Mouse (Mus musculus) left cerebral cortex, postnatal 4 days (tissue): Measurements from ENCODE around the gene Hapln4. TPM values are rescaled to one million over a fixed set of nuclear protein-coding genes. Genes with fewer than 3 reads are reported as not detected.

ENCODE experiments used
- DNase-seq: peaks from one replicate; pipeline ENCODE4 v3.0.0-alpha.2; 2022
- intact Hi-C: fragments of 180-260 bp; cut with DNase I; formaldehyde crosslinking; loops from one replicate; pipeline ENCODE4 v1.15.1; 2025
- microRNA-seq: library from miRNA; unstranded; fragments of <30 nt; microRNA quantifications from one replicate; pipeline ENCODE4 v1.2.0, GENCODE M21; 2022
- total RNA-seq, 2 experiments: library from RNA; stranded (reverse); gene quantifications; 2 replicates each; pipeline ENCODE4 v1.2.3; 2021

Hapln4 gene
- total RNA-seq, 2 experiments from 2014 or later: 1.4 to 1.5 TPM

- DNase-seq: no peak
These were observed 51.7 kb downstream of the Hapln4 start for GRCm38 (mm10) chr8:70134931-70135330.

GRCm38 (mm10) chr8:70136591-70136990 lies 53.3 kb downstream of the Hapln4 start:
- intact Hi-C loops: no loop called here
- no peak for DNase-seq

More at GRCm38 (mm10) chr8:70134931-70135330, 51.7 kb downstream of the Hapln4 start:
- intact Hi-C loops: no loop called here

GRCm38 (mm10) chr8:70137890-70138289 lies 54.6 kb downstream of the Hapln4 start:
- no peak for DNase-seq
- intact Hi-C loops: no loop called here

GRCm38 (mm10) chr8:70139026-70139857 lies 56.0 kb downstream of the Hapln4 start, which contains the start of the genes Rfxank, Borcs8 and Mef2b:
TSS of gene Rfxank (minus strand) at chr8:70139154.
TSS of gene Borcs8 (plus strand) at chr8:70139499.
TSS of gene Mef2b (plus strand) at chr8:70139711.
- peak; percentile 100 for DNase-seq
- intact Hi-C loops: no loop called here

- intact Hi-C loops: no loop called here
- no peak for DNase-seq
These were observed 56.7 kb downstream of the Hapln4 start for GRCm38 (mm10) chr8:70139981-70140380.

Small RNA genes lying within 50 kb of the gene (microRNA-seq; reads per million reads assigned to microRNA genes)
- 13.9 reads per million, percentile 31 among the genes with 10 or more reads in this experiment for gene Mir7066

Other genes with a start within 250 kb of the Hapln4 start
- 1 to 10 TPM; 4.5 to 4.7 TPM for gene Cilp2, start 195.8 kb upstream of the Hapln4 start, total RNA-seq
- gene Tssk6, start 181.3 kb upstream of the Hapln4 start, total RNA-seq: not detected
- gene Ndufa13, start 180.9 kb upstream of the Hapln4 start, total RNA-seq: 10 to 100 TPM; 79.0 to 86.6 TPM
- gene Yjefn3, start 180.7 kb upstream of the Hapln4 start, total RNA-seq: 10 to 100 TPM in 1 of 2 experiments, 1 to 10 TPM in 1; 9.5 to 10.4 TPM
- 10 to 100 TPM; 41.9 to 44.8 TPM for gene Gatad2a, start 87.1 kb upstream of the Hapln4 start, total RNA-seq
- 10 to 100 TPM; 87.6 to 88.9 TPM for gene Mau2, start 40.7 kb upstream of the Hapln4 start, total RNA-seq
- 10 to 100 TPM; 48.5 to 52.6 TPM for gene Sugp1, start 40.6 kb upstream of the Hapln4 start, total RNA-seq
- 1 to 10 TPM; 1.0 to 1.6 TPM for gene Tm6sf2, start 10.5 kb upstream of the Hapln4 start, total RNA-seq
- 100 to 1,000 TPM; 511 to 532 TPM for gene Ncan, start 37.4 kb downstream of the Hapln4 start, total RNA-seq
- gene Nr2c2ap, start 47.9 kb downstream of the Hapln4 start, total RNA-seq: 10 to 100 TPM; 33.0 to 34.5 TPM
- gene Rfxank, start 55.7 kb downstream of the Hapln4 start, total RNA-seq: 10 to 100 TPM; 11.7 to 14.6 TPM
- gene Borcs8, start 56.0 kb downstream of the Hapln4 start, total RNA-seq: 10 to 100 TPM; 42.2 to 44.7 TPM
- gene Mef2b, start 56.3 kb downstream of the Hapln4 start, total RNA-seq: under 1 TPM; 0.72 to 0.94 TPM
- gene Tmem161a, start 88.9 kb downstream of the Hapln4 start, total RNA-seq: 10 to 100 TPM; 48.3 to 56.0 TPM
- gene Slc25a42, start 128.8 kb downstream of the Hapln4 start, total RNA-seq: 10 to 100 TPM; 20.7 to 24.9 TPM
- gene Sugp2, start 150.8 kb downstream of the Hapln4 start, total RNA-seq: 100 to 1,000 TPM; 160 to 169 TPM
- 100 to 1,000 TPM; 111 to 122 TPM for gene Armc6, start 151.0 kb downstream of the Hapln4 start, total RNA-seq
- 10 to 100 TPM; 20.0 to 22.3 TPM for gene Homer3, start 199.4 kb downstream of the Hapln4 start, total RNA-seq
- gene Ddx49, start 219.0 kb downstream of the Hapln4 start, total RNA-seq: 10 to 100 TPM; 65.7 to 69.9 TPM
- gene Cope, start 219.1 kb downstream of the Hapln4 start, total RNA-seq: 100 to 1,000 TPM; 110 to 113 TPM
- gene Cers1, start 232.3 kb downstream of the Hapln4 start, total RNA-seq: 10 to 100 TPM; 61.6 to 67.6 TPM
- 1 to 10 TPM; 6.8 to 7.9 TPM for gene Gdf1, start 246.4 kb downstream of the Hapln4 start, total RNA-seq